Mouse (Mus musculus) bone marrow, adult 2 months (tissue): ENCODE measurements around the gene Hoxa9. TPM values are rescaled to one million over a fixed set of nuclear protein-coding genes. Genes with fewer than 3 reads are reported as not detected.

Experiments
- H3K27ac ChIP-seq: fragments of 200-500 bp; 2 replicates; pipeline ENCODE4 v1.5.1; 2012; ENCODE audit warnings: low read depth, mild to moderate bottlenecking, control low read depth, inconsistent platforms, low read length; ENCODE audit not compliant: control insufficient read depth, poor library complexity, insufficient read depth
- H3K4me1 ChIP-seq: fragments of 200-500 bp; 2 replicates; pipeline ENCODE4 v1.6.1; 2011; ENCODE audit warnings: low read length; ENCODE audit not compliant: control insufficient read depth, insufficient read depth
- H3K4me3 ChIP-seq: fragments of 200-500 bp; replicated peaks from 2 replicates; pipeline ENCODE3; 2011; ENCODE audit warnings: mild to moderate bottlenecking, low read depth, low read length, control low read depth; ENCODE audit not compliant: control insufficient read depth
- CTCF ChIP-seq: fragments of 200-500 bp; IDR thresholded peaks from 2 replicates; pipeline ENCODE4 v1.5.1; 2011; ENCODE audit warnings: low read length, control low read depth; ENCODE audit not compliant: control insufficient read depth, insufficient read depth
- POLR2A ChIP-seq: fragments of 200-500 bp; IDR thresholded peaks from 2 replicates; pipeline ENCODE4 v1.6.1; 2011; ENCODE audit warnings: low read depth, mild to moderate bottlenecking, control low read depth, low read length, borderline replicate concordance; ENCODE audit not compliant: control insufficient read depth
- WGBS: fragments of 180-500 bp; shearing (Covaris S2); methylation state at CpG from one replicate; pipeline ENCODE4 v1.1.7; 2018; 5-methylcytosine and 5-hydroxymethylcytosine counted together
- polyA plus RNA-seq: library from polyadenylated mRNA; stranded (reverse); fragments of >200 nt; gene quantifications from 2 replicates; pipeline ENCODE4 v1.2.4, GENCODE M21; 2011; ENCODE audit warnings: low replicate concordance; ENCODE audit not compliant: missing spikeins, insufficient read depth, insufficient read length

Hoxa9 gene
- polyA plus RNA-seq, 1 experiment = 3.8 TPM

DNA sequence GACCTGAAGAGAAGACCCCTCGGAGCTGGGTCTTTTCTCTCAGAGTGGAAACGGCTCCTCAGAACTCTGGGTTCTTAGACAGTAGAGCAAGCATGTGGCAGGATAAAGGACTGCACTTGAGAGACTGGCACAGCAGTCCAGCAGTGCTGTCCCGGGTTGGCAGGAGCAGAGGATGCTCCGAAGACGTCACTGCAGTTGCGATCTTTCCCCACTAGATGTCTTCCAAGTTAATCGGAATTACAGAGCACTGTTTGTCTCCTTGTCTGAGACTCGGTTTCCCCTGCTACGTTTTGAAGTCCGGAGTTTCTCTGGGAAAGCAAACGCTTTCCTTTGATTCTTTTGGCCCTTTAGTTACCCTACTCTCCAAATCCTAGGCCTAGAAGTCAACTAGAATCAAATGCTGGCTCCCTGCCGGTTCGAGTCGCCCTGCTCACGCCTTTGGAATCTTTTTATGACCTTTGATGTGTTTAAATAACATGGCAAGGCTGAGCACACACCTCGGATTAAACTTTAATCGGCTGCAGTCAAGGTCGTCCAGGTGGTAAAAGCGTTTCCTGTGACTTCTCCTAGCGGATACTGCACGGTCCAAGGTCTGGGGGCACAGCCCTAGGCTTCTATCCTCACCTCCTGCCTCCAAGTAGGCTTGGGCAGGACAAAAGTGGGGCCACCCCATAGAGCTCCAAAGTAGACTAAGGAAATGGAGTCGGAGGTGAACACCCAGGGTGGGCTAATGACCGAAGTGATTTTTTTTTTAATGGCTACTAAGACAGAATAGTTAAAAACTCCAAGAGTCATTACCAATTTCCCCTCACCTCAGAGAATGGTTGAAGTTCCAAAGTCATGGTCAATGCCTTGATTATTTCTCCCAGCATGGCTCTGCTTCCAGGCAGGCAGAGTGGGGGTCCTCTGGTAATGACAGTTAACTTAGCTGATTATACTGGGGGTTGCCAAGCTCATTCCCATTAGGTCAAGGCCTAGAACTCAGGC is 39.9 kb upstream of the Hoxa9 start:
- Histone ChIP-seq H3K4me1 (no peaks in the 10 kb centered on the region), H3K4me3 (no peak overlapping the region), H3K27ac (no peak overlapping the region)
- WGBS = 20% methylated on average over 23 of the region's 23 CpGs
- TF ChIP-seq CTCF (peak; percentile 32; the same call in 1 of the 2 replicates), POLR2A (no peak)

DNA sequence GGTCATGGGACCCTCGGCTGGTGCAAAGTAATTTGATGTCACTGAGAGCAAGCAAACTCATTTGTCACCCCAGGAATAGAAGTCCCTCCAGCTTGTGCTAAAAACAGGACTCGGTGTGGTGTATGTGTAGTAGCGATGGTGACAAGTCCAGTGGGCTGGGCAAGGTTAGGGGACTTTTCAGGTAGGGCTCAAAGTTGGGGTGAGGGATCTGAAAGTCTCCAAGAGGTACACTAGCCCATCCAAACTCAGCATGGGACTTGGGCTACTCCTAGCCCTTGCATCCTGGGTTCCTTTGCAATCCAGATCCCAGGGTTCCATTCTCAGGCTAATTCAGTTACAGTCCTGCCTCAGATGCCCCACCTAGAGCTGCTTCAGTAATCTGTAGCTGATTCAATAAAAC is 37.9 kb upstream of the Hoxa9 start:
- H3K27ac ChIP-seq = no peak overlapping the region
- no peak for TF ChIP-seq POLR2A
- TF ChIP-seq CTCF = no peak
- no peak overlapping the region for H3K4me3 ChIP-seq
- no peaks in the 10 kb centered on the region for H3K4me1 ChIP-seq
- 18% methylated on average over 3 of the region's 3 CpGs for WGBS

DNA sequence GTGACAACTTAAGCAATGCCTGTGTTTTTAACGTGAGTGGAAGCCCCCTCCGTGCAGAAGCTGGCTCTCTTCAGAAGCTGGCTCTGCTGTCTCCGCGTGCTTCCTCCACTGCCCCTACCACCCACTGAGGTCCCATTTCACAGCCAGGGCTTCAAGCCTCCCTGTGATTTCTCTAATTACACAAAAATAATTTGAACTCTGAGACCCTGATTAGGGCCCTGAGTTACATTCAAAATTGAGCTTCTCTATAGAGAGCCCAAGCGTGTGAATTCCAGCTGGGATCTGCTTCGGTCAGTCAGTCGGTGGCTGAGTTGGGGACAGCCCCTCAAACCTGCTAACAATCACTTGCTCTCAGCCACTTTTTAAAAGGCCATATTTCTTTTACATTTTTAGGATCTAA is 37.5 kb upstream of the Hoxa9 start:
- Histone ChIP-seq H3K4me1 (no peaks in the 10 kb centered on the region), H3K4me3 (no peak overlapping the region), H3K27ac (no peak overlapping the region)
- WGBS = 32% methylated on average over 7 of the region's 7 CpGs
- TF ChIP-seq POLR2A (no peak), CTCF (no peak)

DNA sequence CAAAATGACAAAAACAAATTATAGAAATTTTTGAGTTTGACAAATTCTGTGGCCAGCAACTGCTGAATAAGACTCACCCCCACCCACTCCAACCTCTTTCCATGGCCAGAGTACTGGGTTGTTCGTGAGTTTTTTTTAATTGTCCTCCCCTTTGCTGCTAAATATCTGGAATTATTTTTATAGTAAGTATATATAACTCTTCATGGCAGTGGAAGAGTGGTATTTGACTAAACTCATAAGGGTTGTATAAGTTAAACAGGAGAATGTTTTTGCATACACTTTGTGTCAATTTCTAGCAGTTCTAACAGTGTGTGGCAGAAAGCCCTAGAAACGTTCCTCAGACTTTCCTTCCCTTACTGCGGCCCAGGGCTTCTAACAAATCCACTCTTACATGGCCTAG is 36.8 kb upstream of the Hoxa9 start:
- WGBS = 24% methylated on average over 3 of the region's 3 CpGs
- no peak for TF ChIP-seq CTCF
- no peak for TF ChIP-seq POLR2A
- no peak overlapping the region for H3K4me3 ChIP-seq

DNA sequence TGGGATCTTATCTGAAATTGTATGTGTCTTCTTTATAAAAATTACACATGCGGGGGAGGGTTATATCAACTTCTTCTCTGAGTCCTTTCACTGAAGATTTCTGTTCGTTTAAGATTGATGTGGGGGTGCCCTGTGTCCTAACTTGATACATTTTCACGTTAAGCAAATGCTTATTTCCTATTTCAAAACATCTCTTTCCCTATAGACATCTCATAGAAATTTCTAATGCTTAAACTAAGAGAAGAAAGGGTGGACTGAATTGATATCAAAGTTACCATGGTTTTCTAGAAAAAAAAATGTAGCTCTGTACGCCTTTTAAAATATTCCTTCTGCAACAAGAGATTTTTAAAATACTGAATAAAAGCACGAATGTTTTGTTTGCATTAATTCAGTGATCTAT is 36.3 kb upstream of the Hoxa9 start:
- TF ChIP-seq CTCF (no peak), POLR2A (no peak)
- 26% methylated on average over 5 of the region's 5 CpGs for WGBS
- H3K27ac ChIP-seq = no peak overlapping the region
- H3K4me1 ChIP-seq = no peaks in the 10 kb centered on the region
- H3K4me3 ChIP-seq = no peak overlapping the region

More for the DNA sequence above, 36.8 kb upstream of the Hoxa9 start:
- H3K4me1 ChIP-seq = no peaks in the 10 kb centered on the region
- H3K27ac ChIP-seq = no peak overlapping the region

DNA sequence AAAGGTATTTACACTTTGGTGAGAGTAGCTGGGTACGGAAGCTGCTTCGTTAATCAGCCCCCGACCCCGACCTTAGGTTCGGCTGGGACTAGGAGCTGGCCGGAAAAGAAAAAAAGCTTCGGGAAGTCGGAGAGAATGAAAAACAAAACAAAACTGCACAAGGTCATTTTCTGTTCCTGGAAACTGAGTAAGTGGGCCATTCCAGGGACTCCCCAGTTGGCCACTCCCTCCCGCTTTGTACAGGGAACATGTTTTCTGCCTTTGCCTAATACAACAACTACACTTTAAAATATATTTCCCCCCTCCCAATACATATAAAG is 35.7 kb upstream of the Hoxa9 start:
- Histone ChIP-seq H3K4me3 (no peak overlapping the region), H3K4me1 (no peaks in the 10 kb centered on the region), H3K27ac (no peak overlapping the region)
- TF ChIP-seq POLR2A = no peak
- no peak for TF ChIP-seq CTCF
- WGBS = 8% methylated on average over 9 of the region's 9 CpGs

DNA sequence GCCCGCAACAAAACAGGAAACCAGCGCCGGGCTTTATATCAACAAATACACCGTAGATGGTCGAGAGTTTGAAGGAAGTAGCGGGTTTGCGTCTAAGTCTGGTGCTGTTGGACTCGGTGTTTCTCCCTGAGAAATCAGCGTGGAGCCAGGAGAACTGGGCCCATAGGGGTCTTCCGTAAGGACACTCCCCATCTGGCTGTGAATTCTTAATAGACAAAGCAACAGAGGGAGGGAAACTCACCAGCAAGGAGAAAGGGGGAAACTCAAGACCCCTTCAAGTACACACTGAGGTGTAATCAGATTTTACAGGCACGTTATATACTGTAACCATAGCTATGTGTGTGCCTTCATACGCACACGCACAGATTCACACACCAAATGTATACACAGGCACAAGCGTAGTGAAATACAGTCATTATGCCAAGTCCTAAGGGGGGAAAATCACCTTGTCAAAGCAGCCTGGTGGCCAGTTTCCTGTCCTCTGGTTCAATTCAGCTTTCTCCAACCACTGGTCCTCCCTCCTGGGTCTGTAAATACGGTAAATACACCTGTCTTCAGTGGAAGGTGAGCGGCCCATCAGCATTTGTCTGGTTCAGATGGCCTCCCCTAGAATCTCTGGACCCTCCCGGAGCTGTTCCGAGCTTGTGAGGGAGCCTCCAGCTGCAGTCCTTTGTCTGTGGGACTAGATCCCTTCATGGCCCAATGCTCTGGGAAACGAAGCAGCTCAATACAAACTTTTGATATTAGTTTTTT is 35.2 kb upstream of the Hoxa9 start:
- whole genome bisulfite sequencing = 5% methylated on average over 19 of the region's 19 CpGs
- TF ChIP-seq POLR2A (no peak), CTCF (no peak)
- no peaks in the 10 kb centered on the region for H3K4me1 ChIP-seq
- no peak overlapping the region for H3K4me3 ChIP-seq
- no peak overlapping the region for H3K27ac ChIP-seq

DNA sequence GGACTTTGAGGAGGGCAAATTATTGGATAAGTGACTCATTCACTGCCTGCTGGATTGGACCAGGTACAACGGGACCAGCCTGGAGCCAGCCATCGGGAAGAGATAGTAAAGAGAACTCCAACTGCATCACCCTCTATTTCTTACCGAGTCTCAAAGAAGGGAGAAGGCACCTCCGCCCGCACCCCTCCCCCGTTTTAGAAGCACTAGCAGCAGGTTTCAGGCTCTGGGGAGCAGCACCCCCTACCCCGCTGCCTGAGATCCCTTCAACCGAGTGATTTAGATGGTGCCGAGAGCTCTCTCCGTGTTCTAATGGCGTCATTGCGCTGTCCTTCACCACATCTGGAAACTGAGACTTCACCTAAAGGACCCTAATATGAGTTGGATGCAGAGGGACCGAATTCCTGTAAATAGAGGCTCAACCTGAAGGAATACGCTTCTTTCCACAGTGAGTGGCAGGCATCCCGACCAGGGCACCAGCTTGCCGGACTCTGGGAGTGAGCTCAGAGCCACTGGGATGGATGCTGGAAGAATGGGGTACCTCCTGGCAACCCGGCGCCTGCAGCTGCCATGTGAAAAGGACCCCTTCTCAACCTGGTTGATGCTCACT is 34.5 kb upstream of the Hoxa9 start:
- Histone ChIP-seq H3K4me1 (no peaks in the 10 kb centered on the region), H3K27ac (no peak overlapping the region), H3K4me3 (no peak overlapping the region)
- WGBS = 4% methylated on average over 18 of the region's 18 CpGs
- TF ChIP-seq POLR2A (no peak), CTCF (no peak)
